Comparison of ENCODE assay signal across 23 mouse cellular contexts in genomic region chr7:101615406-101615805, GRCm38 (mm10). TPM values are rescaled to one million over a fixed set of nuclear protein-coding genes. Genes with fewer than 3 reads are reported as not detected.
DNase-seq lines count a peak whose midpoint lies in the region; ATAC-seq lines count a peak whose summit lies in the region.
"Had no signal": no experiment of that assay in that cellular context is flagged by ENCODE, and none has a peak within 500 bp of the region (broad histone marks: within the 10 kb centered on the region; RNA-seq: fewer than 3 reads in every experiment).

No protein-coding gene starts in this region.

- no peaks in the 10 kb centered on the region for H3K36me3 ChIP-seq in kidney, embryonic 15.5 days
- H3K36me3 ChIP-seq in forebrain, embryonic 13.5 days (ENCODE audit: poor library complexity, severe bottlenecking): no peaks in the 10 kb centered on the region
- H3K36me3 ChIP-seq: embryonic facial prominence, embryonic 10.5 days; heart, embryonic 12.5 days; liver, embryonic 13.5 days; neural tube, embryonic 13.5 days had no signal

- DNase-seq in kidney, postnatal 10 days: peak; percentile 15
- peak; percentile 86 for DNase-seq in adipocyte (ENCODE audit: low spot score)
- DNase-seq in adrenal gland, adult 8-10 months: peak; percentile 76
- peak; percentile 10 for DNase-seq in lung, postnatal 25 days (ENCODE audit: low spot score)
- no peak for DNase-seq in spleen, postnatal 14 days (ENCODE audit: low spot score in 2 of 2)
- DNase-seq: cerebellum, adult 11-12 months; cerebellum, postnatal 36 days; forebrain, postnatal 0 days; gastrocnemius, postnatal 36 days; heart, postnatal 36 days; liver, embryonic 13.5 days; right cerebral cortex, adult 18-20 months had no signal

- 81% methylated on average over 7 of the region's 7 CpGs for WGBS in kidney, embryonic 15.5 days
- WGBS in forebrain, embryonic 13.5 days: 81% methylated on average over 7 of the region's 7 CpGs

- H3K4me3 ChIP-seq in kidney, embryonic 15.5 days (replicated peaks): no peak overlapping the region
- H3K4me3 ChIP-seq in forebrain, embryonic 13.5 days: no peak overlapping the region
- H3K4me3 ChIP-seq: embryonic facial prominence, embryonic 10.5 days; erythroblast, embryonic 14.5 days; heart, embryonic 12.5 days; liver, embryonic 13.5 days; neural tube, embryonic 13.5 days had no signal

- no peak overlapping the region for H3K27ac ChIP-seq in kidney, embryonic 15.5 days
- no peak overlapping the region for H3K27ac ChIP-seq in forebrain, embryonic 13.5 days
- H3K27ac ChIP-seq: embryonic facial prominence, embryonic 10.5 days; hindbrain, postnatal 0 days; liver, embryonic 13.5 days; neural tube, embryonic 13.5 days had no signal

- ATAC-seq in kidney, embryonic 15.5 days (replicated peaks; ENCODE audit: low FRiP score): no peak
- ATAC-seq in forebrain, embryonic 13.5 days: no peak
- ATAC-seq: forebrain, postnatal 0 days; hindbrain, postnatal 0 days had no signal

- H3K27me3 ChIP-seq in kidney, embryonic 15.5 days: no peaks in the 10 kb centered on the region
- no peaks in the 10 kb centered on the region for H3K27me3 ChIP-seq in forebrain, embryonic 13.5 days
- H3K27me3 ChIP-seq: heart, embryonic 12.5 days; liver, embryonic 13.5 days; neural tube, embryonic 13.5 days had no signal

- no peak overlapping the region for H3K4me2 ChIP-seq in kidney, embryonic 15.5 days
- no peak overlapping the region for H3K4me2 ChIP-seq in forebrain, embryonic 13.5 days
- H3K4me2 ChIP-seq: heart, embryonic 12.5 days; liver, embryonic 13.5 days; neural tube, embryonic 13.5 days had no signal

- no peak overlapping the region for H3K9ac ChIP-seq in kidney, embryonic 15.5 days
- H3K9ac ChIP-seq in forebrain, embryonic 13.5 days: no peak overlapping the region
- H3K9ac ChIP-seq: forebrain, postnatal 0 days; heart, embryonic 12.5 days; liver, embryonic 13.5 days; neural tube, embryonic 13.5 days had no signal

- H3K4me1 ChIP-seq in kidney, embryonic 15.5 days: no peaks in the 10 kb centered on the region
- no peaks in the 10 kb centered on the region for H3K4me1 ChIP-seq in forebrain, embryonic 13.5 days
- H3K4me1 ChIP-seq: embryonic facial prominence, embryonic 10.5 days; liver, embryonic 13.5 days; neural tube, embryonic 13.5 days had no signal

- H3K9me3 ChIP-seq in kidney, embryonic 15.5 days (replicated peaks): no peaks in the 10 kb centered on the region
- no peaks in the 10 kb centered on the region for H3K9me3 ChIP-seq in forebrain, embryonic 13.5 days (replicated peaks)
- H3K9me3 ChIP-seq: embryonic facial prominence, embryonic 10.5 days; heart, embryonic 12.5 days; liver, embryonic 13.5 days; neural tube, embryonic 13.5 days had no signal

RNA-seq across cellular contexts. Expression of gene Art2b, which starts 30.0 kb away (rescaled TPM):
- polyA plus RNA-seq in kidney, embryonic 15.5 days (2015; fragmentation: Nextera tagmentation; extraction: Ambion mirVana): not detected in 2 replicates
- under 1 TPM in 2 of 4 experiments, not detected in 2; 0.12 TPM for total RNA-seq in adrenal gland, adult 8-10 months (2022)
- polyA plus RNA-seq in forebrain, embryonic 13.5 days (2015; fragmentation: Nextera tagmentation; extraction: Ambion mirVana): not detected in 2 replicates
- total RNA-seq: ES-E14; forebrain, postnatal 0 days; gastrocnemius, postnatal 36 days; heart, postnatal 36 days; hindbrain, postnatal 0 days; layer of hippocampus, postnatal 14 days; left cerebral cortex, postnatal 25 days; midbrain, postnatal 0 days had no signal
- polyA plus RNA-seq: embryonic facial prominence, embryonic 10.5 days; erythroblast, embryonic 14.5 days; forebrain, postnatal 0 days; heart, embryonic 12.5 days; hindbrain, postnatal 0 days; liver, embryonic 13.5 days; midbrain, postnatal 0 days; neural tube, embryonic 13.5 days had no signal

RNA-seq across cellular contexts. Expression of gene Clpb, which starts 48.0 kb away (rescaled TPM):
- 58.7 and 64.7 TPM in 2 replicates for polyA plus RNA-seq in kidney, embryonic 15.5 days (2015; fragmentation: Nextera tagmentation; extraction: Ambion mirVana)
- total RNA-seq in adrenal gland, adult 8-10 months (2022): 10 to 100 TPM; 67.7 to 90.7 (median 77.9) TPM
- 35.4 and 40.8 TPM in 2 replicates for polyA plus RNA-seq in forebrain, embryonic 13.5 days (2015; fragmentation: Nextera tagmentation; extraction: Ambion mirVana)

Comparison
In these comparisons a context has a peak if more than half of its experiments do, and no peak if none do; other contexts are left out.
1. DNase-seq: peak in kidney, postnatal 10 days (single experiment), adipocyte (single experiment), adrenal gland, adult 8-10 months (single experiment) and lung, postnatal 25 days (single experiment); none in spleen, postnatal 14 days (0 of 2).